Mouse (Mus musculus) granulocyte monocyte progenitor cell, adult 5-6 weeks (primary cell): ENCODE data around the gene Sptbn4. TPM values are rescaled to one million over a fixed set of nuclear protein-coding genes. Genes with fewer than 3 reads are reported as not detected.

ENCODE experiments used
- ATAC-seq: replicated peaks from 2 replicates; pipeline ENCODE4 v1.8.0; 2016; ENCODE audit warnings: mild to moderate bottlenecking, moderate TSS enrichment, inconsistent platforms; ENCODE audit not compliant: poor library complexity, severe bottlenecking
- total RNA-seq, 2 experiments: library from RNA; stranded (forward) in 1 of 2; stranded (reverse) in 1 of 2; fragments of 200-712, 200-1000 nt in 1 of 2; fragments of >200 nt in 1 of 2; fragmentation: Nextera tagmentation in 1 of 2; gene quantifications; 2 replicates each; pipeline ENCODE4 v1.2.3; 2014 to 2017

The Sptbn4 gene
- total RNA-seq, 2 experiments from 2014 or later, result not detected

DNA sequence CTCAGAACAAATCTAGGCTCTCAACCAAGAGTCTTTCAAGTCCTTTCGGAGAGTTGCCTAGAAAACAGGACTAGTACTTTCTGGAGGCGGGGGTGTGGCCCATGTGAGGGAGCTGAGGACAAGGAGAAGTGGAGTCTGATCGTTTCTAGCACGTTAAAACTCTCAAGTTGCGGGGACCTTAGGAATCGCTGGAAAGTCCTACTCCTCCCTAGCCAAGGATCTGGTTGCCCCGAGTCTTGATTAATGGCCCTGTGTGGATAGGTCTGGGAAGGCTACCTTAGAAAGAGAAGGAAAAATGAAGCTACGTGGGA lies 116.0 kb downstream of the Sptbn4 start:
- ATAC-seq, result no peak

GRCm38 (mm10) chr7:27330709-27331540 lies 116.6 kb downstream of the Sptbn4 start:
- peak; percentile 64 for ATAC-seq

DNA sequence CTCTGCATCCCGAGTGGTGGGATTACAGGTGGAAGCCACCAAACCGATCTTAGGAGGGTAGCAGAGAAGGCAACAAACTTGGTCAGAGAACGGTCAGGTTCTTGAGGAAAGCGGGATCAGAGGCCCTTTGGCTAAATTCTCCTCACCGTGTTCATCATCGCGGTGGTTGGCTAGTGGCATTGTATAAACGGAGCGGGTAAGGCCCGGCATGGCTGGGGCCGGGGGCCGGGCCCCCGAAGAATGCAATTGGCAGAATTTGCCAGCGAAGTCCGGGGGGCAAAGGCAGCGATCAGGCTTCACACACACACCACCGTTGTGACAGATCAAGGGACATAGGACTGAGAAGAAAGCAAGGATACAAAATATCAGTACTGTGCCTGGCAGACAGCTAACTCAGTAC lies 117.5 kb downstream of the Sptbn4 start:
- no peak for ATAC-seq

DNA sequence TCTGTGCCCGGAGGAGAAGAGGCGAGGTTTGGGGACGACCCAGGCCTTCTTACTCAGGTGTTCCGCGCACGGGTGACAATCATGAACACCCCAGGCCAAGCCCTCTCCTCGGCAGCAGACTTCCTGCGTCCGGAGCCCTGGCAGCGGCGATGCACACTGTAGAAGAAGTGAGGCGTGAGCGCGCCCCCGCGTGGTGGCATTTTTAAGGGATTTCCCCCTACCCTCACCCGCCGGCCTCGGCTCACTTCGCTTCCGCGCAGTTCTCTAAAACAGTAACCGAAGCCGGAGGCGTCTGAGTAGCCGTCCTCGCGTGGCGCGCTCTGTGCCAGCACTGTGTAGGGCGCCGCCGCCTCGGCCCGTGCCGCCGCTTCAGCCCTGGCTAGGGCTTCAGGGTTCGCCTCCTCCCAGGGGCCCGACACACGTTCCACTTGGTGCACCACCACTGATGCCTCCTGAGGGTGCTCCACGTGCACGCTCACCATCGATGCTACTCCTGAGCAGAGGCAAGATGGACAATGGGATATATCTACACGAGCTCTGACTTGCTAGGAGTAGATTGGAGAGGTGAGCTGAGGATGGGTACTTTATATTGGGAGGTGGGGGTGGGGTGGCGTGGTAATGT lies 118.0 kb downstream of the Sptbn4 start:
- ATAC-seq, result peak; percentile 41

DNA sequence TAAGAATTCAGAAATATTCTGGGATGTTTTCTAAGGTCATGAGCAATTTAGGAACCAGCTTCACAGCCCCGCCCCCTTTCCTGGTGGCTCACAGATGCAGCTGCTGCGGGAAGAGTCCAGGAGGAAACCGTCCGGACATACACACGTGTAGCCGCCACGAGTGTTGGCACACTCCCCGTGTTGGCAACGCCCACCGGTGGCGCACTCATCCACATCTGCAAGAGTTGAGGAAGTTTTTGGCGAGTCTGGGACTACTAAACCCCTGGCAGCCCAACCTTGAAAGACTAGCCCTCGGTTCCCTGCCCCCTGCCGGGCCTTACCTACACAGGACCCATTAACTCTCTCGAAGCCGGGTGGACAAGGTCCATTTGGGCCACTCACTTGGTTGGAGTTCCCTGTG lies 118.8 kb downstream of the Sptbn4 start:
- ATAC-seq, result peak; percentile 16; the same call in 1 of the 2 replicates

GRCm38 (mm10) chr7:27328161-27328560 lies 119.3 kb downstream of the Sptbn4 start:
- ATAC-seq, result no peak

GRCm38 (mm10) chr7:27327500-27327899 lies 120.0 kb downstream of the Sptbn4 start:
- ATAC-seq, result no peak

DNA sequence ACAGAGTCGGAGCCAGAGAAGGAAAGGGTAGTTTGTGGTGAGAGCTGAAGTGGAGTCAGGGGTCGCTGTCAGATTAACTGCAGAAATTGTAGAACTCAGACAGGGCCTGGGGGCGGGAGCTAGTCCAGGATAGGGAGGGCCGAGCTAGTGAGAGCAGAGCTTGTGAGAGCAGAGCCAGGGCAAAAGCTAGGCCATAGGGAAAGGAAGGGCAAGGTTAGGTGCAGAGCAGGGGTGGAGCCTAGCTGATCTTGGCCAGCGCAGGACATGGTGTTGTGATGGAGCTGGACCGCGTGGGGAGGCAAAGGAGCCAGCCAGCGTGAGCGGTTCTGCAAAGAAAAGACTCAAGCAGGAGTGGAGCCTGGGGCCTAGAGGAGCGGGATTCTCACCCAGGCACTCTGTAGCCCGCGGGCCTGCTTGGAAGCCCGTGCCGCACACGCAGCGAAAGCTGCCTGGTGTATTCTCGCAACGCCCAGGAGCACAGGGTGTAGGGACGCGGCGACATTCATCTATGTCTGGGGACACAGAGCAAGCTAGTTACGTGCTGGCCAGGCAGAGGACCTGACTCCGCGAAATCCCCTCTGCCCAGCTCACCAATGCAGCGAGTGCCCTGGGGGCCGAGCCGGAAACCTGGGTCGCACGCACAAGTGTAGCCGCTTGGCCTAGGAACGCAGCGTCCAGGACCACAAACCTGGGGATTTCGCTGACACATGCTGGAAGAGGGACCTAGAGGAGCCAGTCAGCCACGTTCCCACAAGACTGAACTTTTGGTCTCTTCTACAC lies 121.2 kb downstream of the Sptbn4 start:
- ATAC-seq, result no peak

DNA sequence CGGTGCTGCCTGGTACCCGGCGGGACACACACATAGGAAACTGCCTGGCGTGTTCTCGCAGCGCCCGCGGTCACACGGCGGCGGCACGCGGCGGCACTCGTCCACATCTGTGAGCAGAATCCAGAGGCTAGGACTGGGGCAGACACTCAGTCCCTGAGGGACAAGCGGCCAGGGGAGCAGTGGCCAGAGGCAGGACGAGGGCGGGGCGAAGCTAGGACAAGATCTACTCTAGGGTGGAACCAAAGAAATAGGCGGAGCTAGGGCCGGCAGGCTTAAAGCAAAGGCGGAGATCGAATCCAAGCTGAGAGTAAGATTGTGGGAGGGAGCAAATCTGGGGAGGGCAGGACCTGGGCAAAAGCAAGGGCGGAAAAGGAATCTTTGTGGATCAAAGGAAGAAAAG lies 121.8 kb downstream of the Sptbn4 start:
- peak; percentile 23 for ATAC-seq

DNA sequence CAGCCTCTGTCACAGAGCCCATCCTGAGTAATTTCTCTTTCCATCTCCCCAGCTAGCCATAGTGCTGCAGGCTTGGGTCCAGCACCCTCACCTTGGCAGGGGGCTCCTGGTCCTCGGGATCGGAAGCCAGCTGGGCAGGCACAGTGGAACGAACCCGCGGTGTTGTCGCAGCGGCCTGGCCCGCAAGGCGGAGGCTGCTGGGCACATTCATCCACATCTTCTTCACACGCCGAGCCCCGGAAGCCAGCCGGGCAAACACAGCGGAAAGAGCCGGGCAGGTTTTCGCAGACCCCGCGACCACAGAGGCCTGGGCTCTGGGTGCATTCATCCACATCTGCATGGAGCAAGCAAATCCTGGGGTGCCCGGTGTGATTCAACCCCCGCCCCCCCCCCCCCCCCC lies 122.6 kb downstream of the Sptbn4 start:
- ATAC-seq, result no peak

DNA sequence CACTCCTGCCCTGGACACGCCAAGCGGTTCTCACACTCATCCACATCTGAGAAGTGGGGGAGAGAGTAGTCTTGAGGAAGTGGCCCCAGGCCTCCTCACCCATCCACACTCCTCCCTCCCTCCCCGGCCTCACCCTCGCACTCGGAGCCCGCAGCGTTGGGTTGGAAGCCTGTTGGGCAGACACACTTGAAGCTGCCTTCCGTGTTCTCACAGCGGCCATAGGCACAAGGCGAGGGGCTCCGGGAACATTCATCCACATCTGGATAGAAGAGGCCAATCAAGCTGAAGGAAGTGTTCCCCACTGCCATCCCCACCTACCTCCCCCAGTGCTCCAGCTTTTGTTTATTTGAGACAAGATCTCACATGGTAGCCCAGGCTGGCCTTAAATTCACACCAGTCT lies 123.3 kb downstream of the Sptbn4 start:
- no peak for ATAC-seq

DNA sequence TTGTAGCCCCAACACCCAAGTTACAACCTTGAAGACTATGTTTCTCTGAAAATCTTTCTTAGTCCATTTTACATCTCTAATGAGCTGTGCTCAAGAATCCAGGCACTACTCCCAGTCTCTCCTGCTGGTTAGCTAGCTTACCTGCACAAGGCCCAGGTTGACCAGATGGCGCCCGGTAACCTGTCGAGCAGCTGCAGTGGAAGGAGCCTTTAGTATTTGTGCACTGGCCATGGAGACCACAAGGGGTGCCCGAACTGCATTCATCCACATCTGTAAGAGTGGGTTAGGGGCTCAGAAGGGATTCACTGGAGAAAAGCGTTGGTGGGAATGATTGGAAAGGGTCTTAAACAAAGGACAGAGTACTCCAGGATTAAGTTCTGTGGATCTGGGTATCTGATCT lies 124.5 kb downstream of the Sptbn4 start:
- ATAC-seq, result no peak

DNA sequence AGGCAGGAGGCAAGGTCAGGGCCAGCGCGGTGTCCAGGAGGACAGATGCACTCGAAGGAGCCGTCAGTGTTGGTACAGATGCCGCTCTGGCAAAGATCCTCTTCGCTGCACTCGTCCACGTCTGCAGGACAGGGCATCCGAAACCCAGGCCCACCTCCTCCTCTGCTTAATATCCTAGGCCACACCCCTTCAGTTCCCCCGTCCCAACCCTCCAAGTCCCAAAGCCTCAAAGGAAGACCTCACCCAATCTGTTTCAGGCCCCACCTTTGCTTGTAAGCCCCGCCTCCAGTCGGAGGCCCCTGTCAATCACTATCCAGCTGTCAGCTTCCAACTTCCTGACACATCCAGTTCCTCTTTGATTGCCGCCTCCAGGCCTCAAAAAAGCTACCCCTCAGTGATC lies 125.2 kb downstream of the Sptbn4 start:
- ATAC-seq, result peak; percentile 16; the same call in 1 of the 2 replicates

GRCm38 (mm10) chr7:27319411-27319810 lies 128.1 kb downstream of the Sptbn4 start:
- no peak for ATAC-seq

GRCm38 (mm10) chr7:27315958-27316357 lies 131.5 kb downstream of the Sptbn4 start:
- no peak for ATAC-seq

- ATAC-seq, result no peak
These were observed 133.1 kb downstream of the Sptbn4 start for GRCm38 (mm10) chr7:27314393-27314792.

- ATAC-seq, result no peak
These were observed 135.7 kb downstream of the Sptbn4 start for GRCm38 (mm10) chr7:27311651-27312284.

DNA sequence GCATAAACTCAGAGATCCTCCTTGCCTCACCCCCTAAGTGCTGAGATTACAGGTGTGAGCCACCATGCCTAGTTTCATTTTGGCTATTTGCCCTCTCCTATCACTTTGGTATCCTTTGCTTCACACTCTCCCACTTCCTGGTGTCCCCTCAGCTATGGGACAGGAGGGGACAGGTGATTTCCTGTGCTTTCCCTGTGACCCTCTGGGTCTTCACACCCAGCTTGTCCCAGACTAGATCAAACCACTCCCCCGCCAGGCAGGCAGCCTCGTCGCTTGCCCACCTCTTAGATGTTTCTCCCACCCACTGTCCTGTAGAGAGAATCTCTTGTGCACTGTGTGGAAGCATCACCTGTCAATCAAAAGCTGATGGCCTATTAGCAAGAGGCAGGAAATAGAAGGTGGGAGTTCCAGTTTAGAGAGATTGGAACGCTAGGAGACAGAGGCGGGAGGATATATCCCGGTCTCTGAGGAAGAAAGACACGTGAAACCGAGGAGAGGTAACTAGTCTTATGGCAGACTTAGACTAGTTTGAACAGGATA lies 136.4 kb downstream of the Sptbn4 start:
- no peak for ATAC-seq

DNA sequence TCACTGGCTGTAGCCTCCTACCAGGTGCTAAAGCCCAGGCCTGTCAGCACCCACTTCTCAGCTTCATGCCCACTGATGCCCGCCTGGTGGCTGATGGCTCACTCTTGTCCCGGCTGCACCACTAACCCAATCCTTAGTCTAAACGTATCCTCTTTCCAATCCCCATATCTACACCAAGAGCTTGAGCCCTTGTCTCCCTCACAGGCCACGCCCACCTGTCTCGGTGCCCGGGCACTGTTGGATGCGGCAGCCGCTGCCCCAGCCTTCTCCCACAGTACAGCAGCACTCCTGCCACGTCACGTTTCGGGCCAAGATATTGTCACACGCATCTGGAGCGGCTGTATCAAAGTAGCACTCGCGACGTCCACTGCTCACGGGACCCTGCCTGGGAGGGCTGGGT lies 137.2 kb downstream of the Sptbn4 start:
- ATAC-seq, result peak; percentile 46

GRCm38 (mm10) chr7:27309832-27310231 lies 137.7 kb downstream of the Sptbn4 start:
- ATAC-seq, result no peak
